Mouse (Mus musculus) cortical plate, adult 2 months (tissue): ENCODE measurements around the gene Map3k1. TPM values are rescaled to one million over a fixed set of nuclear protein-coding genes. Genes with fewer than 3 reads are reported as not detected.

ENCODE experiments used
- H3K27ac ChIP-seq: fragments of 200-500 bp; 2 replicates; pipeline ENCODE4 v1.5.1; 2012; ENCODE audit warnings: low read length, control low read depth, inconsistent platforms; ENCODE audit not compliant: insufficient read depth
- H3K4me1 ChIP-seq: fragments of 200-500 bp; 2 replicates; pipeline ENCODE4 v1.6.1; 2011; ENCODE audit warnings: low read length; ENCODE audit not compliant: control insufficient read depth, insufficient read depth
- H3K4me3 ChIP-seq: fragments of 200-500 bp; 2 replicates; pipeline ENCODE4 v1.5.1; 2011; ENCODE audit warnings: mild to moderate bottlenecking, low read length, control low read depth; ENCODE audit not compliant: insufficient read depth
- CTCF ChIP-seq: fragments of 200-500 bp; IDR thresholded peaks from 2 replicates; pipeline ENCODE4 v1.5.1; 2011; ENCODE audit warnings: mild to moderate bottlenecking, control low read depth, low read length; ENCODE audit not compliant: insufficient read depth; ENCODE audit errors: extremely low read depth
- POLR2A ChIP-seq: fragments of 200-500 bp; IDR thresholded peaks from 2 replicates; pipeline ENCODE4 v1.6.1; 2011; ENCODE audit warnings: mild to moderate bottlenecking, low read length, control low read depth; ENCODE audit not compliant: insufficient read depth; ENCODE audit errors: extremely low read depth
- polyA plus RNA-seq: library from polyadenylated mRNA; depleted of rRNA; stranded (reverse); fragments of >200 nt; gene quantifications from 2 replicates; pipeline ENCODE4 v1.2.3, GENCODE M21; 2012

The Map3k1 gene
- polyA plus RNA-seq, 1 experiment = 5.4 TPM

DNA sequence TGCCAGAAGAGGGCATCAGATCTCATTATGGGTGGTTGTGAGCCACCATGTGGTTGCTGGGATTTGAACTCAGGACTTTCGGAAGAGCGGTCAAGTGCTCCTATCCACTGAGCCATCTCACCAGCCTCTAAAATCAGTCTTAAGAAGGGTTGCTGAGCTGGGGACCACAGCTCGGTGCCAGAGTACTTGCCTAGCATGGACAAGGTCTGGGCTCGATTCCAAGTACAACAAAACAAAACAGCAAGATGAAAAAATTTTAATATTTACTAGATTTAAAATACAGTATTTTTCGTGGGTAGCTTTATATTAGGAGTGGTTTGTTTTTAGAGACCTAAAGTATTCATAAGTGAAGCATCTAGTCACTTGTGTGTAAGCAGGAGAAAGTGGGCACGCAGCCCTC, 55.5 kb downstream of the Map3k1 start:
- TF ChIP-seq POLR2A (no peak), CTCF (no peak)
- no peaks in the 10 kb centered on the region for H3K4me1 ChIP-seq
- no peak overlapping the region for H3K27ac ChIP-seq
- H3K4me3 ChIP-seq = no peak overlapping the region

DNA sequence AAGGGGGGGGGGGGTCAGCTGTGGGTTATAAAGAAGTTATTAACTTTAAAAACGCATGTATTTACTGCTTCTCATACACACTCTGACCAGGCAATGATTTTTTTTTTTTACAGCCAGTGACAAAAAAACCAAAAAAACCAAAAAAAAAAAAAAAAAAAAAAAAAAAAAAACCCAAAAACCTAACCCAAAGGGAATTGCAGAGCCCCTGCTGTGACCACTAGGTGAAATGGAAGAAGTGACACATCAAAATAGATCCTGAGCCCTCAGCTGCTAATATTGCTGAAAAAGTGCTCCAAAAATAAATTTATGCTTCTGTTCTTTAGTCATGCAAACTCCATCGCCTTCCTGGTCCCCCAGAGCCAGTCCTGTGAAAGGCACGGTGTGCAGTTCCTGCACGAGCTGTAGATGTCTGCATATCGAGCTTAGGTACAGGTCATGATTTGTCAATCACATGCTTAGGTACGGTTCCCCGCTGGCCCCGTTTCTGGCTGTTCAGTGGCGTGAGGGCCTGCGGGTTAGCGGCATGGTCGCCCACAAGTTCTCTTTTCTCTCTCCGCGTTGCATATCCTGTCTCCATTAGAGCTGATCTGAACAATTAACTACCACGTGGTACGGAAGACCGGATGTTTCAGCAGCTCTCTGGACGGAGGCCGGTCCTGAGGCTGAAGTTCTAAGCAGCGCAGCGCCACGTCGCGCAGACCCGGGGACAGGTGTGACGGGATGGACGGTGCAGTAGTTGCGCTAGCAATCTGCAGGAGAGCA, 60.3 kb downstream of the Map3k1 start:
- no peak for TF ChIP-seq CTCF
- TF ChIP-seq POLR2A = no peak

DNA sequence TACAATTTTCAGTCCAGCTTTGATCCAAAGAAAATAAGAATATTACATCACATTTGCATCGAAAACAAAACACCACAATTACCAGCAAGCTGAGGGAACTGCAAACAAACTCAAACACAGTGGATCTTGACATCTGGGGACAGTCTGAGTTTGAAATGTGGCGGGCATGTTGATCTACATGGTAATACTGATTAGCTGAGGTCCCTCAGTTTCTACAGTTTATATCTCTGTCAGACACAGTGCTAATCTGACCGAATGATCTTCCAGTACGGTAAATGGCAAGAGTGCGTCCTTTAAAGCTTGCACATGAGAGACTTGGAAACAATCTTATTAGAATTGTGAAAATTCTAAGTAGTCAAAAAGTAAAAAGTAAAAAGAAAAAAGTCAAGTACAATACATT, 62.0 kb downstream of the Map3k1 start:
- TF ChIP-seq POLR2A (no peak), CTCF (no peak)
- no peak overlapping the region for H3K27ac ChIP-seq

More for the DNA sequence above, 60.3 kb downstream of the Map3k1 start:
- no peak overlapping the region for H3K27ac ChIP-seq
- H3K4me3 ChIP-seq = no peak overlapping the region
- no peaks in the 10 kb centered on the region for H3K4me1 ChIP-seq

DNA sequence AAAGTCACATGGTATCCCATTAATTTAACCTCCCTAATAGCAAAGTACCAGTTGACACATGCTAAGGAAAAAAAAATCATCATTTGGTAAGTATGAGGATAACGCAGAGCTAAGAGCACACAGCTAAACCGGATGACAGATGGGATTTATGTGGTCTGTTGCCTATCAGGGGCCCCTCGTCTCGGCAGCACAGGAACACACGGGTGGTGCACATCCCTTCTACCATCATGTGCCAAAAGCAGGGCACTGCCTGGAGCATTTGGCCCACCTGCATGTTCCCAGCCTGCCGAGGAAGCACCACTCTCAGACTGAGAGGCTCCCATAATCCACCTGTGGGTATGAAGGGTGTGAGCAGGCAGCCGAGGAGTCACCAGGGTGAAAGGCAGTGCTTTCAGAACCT, 63.6 kb downstream of the Map3k1 start:
- no peak for TF ChIP-seq POLR2A
- no peak for TF ChIP-seq CTCF
- Histone ChIP-seq H3K4me3 (no peak overlapping the region), H3K27ac (no peak overlapping the region), H3K4me1 (no peaks in the 10 kb centered on the region)

More for the DNA sequence above, 62.0 kb downstream of the Map3k1 start:
- Histone ChIP-seq H3K4me3 (no peak overlapping the region), H3K4me1 (no peaks in the 10 kb centered on the region)

- TF ChIP-seq POLR2A (no peak), CTCF (no peak)
- no peaks in the 10 kb centered on the region for H3K4me1 ChIP-seq
- no peak overlapping the region for H3K4me3 ChIP-seq
- no peak overlapping the region for H3K27ac ChIP-seq
Measured at GRCm38 (mm10) chr13:111744233-111745000, 64.4 kb downstream of the Map3k1 start.

DNA sequence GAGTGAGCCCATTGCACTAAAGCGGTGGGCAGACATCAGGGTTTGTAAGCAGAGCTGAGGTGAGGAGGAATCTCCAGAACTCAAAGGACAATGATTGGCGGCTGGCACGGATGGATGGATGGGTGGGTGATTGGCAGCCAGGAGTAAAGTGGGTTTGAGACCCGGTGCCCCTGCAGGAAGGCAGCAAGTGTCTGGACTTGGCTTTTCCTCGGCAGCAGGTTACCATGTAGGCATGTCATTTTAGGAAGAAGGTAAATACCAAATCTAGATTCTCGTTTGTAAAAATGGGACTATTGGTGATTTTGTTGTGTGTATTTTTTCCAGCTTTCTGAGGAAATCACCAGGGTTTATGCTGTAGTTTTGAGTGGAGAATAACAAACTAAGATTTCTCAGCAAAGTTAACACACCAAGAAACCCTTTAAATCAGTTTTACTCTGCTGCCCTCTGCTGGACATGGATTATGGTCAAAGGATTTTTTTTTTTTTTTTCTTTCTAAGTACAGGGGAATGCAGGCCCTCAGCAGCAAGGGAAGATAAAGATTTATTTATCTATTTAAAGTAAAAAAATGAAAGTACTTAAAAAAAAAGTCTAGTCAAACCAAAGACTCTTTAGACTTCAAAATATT, 66.7 kb downstream of the Map3k1 start:
- no peak overlapping the region for H3K27ac ChIP-seq
- no peak overlapping the region for H3K4me3 ChIP-seq
- TF ChIP-seq POLR2A = no peak
- TF ChIP-seq CTCF = no peak
- H3K4me1 ChIP-seq = no peaks in the 10 kb centered on the region

GRCm38 (mm10) chr13:111741204-111741990, 67.4 kb downstream of the Map3k1 start:
- Histone ChIP-seq H3K4me3 (no peak overlapping the region), H3K27ac (no peak overlapping the region), H3K4me1 (no peaks in the 10 kb centered on the region)
- no peak for TF ChIP-seq POLR2A
- TF ChIP-seq CTCF = no peak

DNA sequence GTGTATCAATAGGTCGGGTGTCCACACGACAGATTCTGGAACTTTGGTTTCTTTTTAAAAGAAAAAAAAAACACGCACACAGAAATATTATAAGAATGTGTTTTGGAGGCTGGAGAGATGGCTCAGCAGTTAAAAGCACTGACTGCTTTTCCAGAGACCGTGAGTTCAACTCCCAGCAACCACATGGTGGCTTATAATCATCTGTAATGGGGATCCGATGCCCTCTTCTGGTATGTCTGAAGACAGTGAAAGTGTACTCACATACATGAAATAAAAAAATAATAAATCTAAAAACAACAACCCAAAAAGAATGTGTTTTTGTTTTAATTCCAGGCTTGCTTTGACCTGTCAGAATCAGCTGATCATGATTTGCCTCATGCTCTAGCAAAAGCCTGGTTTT, 81.9 kb downstream of the Map3k1 start:
- Histone ChIP-seq H3K27ac (no peak overlapping the region), H3K4me1 (peaks cover 2% of the 10 kb centered on the region; the same call in 1 of the 2 replicates), H3K4me3 (no peak overlapping the region)
- TF ChIP-seq POLR2A (no peak), CTCF (no peak)
